Mouse (Mus musculus) liver, adult 2 months (tissue): ENCODE measurements at regions not wholly inside any gene's neighbourhood (a gene's known extent, or its start where the extent isn't known, plus 50 kb on each side); places are given as distances from the start of the nearest gene placed in this dataset.

Experiments used
- CTCF ChIP-seq: fragments of 200-500 bp; IDR thresholded peaks from 2 replicates; pipeline ENCODE4 v1.5.1; 2011; ENCODE audit warnings: low read depth, low read length, control low read depth
- POLR2A ChIP-seq: fragments of 200-500 bp; IDR thresholded peaks from 2 replicates; pipeline ENCODE4 v1.6.1; 2011; ENCODE audit warnings: low read length, control low read depth; ENCODE audit not compliant: insufficient read depth; ENCODE audit errors: extremely low read depth

- TF ChIP-seq CTCF (no peak), POLR2A (no peak)
Measured at GRCm38 (mm10) chr10:99584855-99585254, 174.6 kb downstream of the Csl start.
